Mouse (Mus musculus) neural tube, embryonic 14.5 days (tissue): Measurements from ENCODE around the gene Rif1. TPM values are rescaled to one million over a fixed set of nuclear protein-coding genes. Genes with fewer than 3 reads are reported as not detected.

Experiments
- ATAC-seq: fragments of 200-750 bp; cut with Nextera tagmentation; 2 replicates; pipeline ENCODE4 v1.8.0; 2017; ENCODE audit warnings: low read depth, mild to moderate bottlenecking, moderate TSS enrichment, moderate library complexity
- H3K27ac ChIP-seq: fragments of 300-500 bp; sonication (generic); 2 replicates; pipeline ENCODE4 v1.5.1; 2014; ENCODE audit warnings: low read depth, mild to moderate bottlenecking, control low read depth, low read length, moderate library complexity, mixed read lengths
- H3K27me3 ChIP-seq: fragments of 300-500 bp; sonication (generic); 2 replicates; pipeline ENCODE4 v1.6.1; 2014; ENCODE audit warnings: low read length; ENCODE audit not compliant: control insufficient read depth, insufficient read depth
- H3K36me3 ChIP-seq: fragments of 300-500 bp; sonication (generic); 2 replicates; pipeline ENCODE4 v1.6.1; 2014; ENCODE audit warnings: low read length, mixed read lengths; ENCODE audit not compliant: control insufficient read depth, insufficient read depth
- H3K4me1 ChIP-seq: fragments of 300-500 bp; sonication (generic); 2 replicates; pipeline ENCODE4 v1.6.1; 2014; ENCODE audit warnings: low read length; ENCODE audit not compliant: control insufficient read depth, insufficient read depth
- H3K4me2 ChIP-seq: fragments of 300-500 bp; sonication (generic); 2 replicates; pipeline ENCODE4 v1.6.1; 2014; ENCODE audit warnings: mild to moderate bottlenecking, low read depth, low read length, control low read depth
- H3K4me3 ChIP-seq: fragments of 300-500 bp; sonication (generic); 2 replicates; pipeline ENCODE4 v1.5.1; 2014; ENCODE audit warnings: low read depth, low read length, control low read depth, mixed read lengths
- H3K9ac ChIP-seq: fragments of 300-500 bp; sonication (generic); replicated peaks from 2 replicates; pipeline ENCODE4 v1.6.1; 2014; ENCODE audit warnings: low read depth, mild to moderate bottlenecking, control low read depth, low read length, mixed read lengths
- H3K9me3 ChIP-seq: fragments of 300-500 bp; sonication (generic); 2 replicates; pipeline ENCODE4 v1.6.1; 2016; ENCODE audit warnings: low read length; ENCODE audit not compliant: control insufficient read depth
- WGBS: fragments of 180-500 bp; shearing (Covaris S2); extraction: QIAGEN DNeasy Blood & Tissue Kit; methylation state at CpG from one replicate; pipeline ENCODE4 v1.1.7; 2014; 5-methylcytosine and 5-hydroxymethylcytosine counted together
- polyA plus RNA-seq: library from polyadenylated mRNA; unstranded; fragments of >200 nt; fragmentation: Nextera tagmentation; extraction: Ambion mirVana; gene quantifications from 2 replicates; pipeline ENCODE4 v1.2.1, GENCODE M21; 2014

Gene Rif1
- 29.6 and 30.3 TPM in 2 replicates for polyA plus RNA-seq

- under 1% methylated on average over 71 of the region's 72 CpGs for WGBS
- Histone ChIP-seq H3K4me3 (peak within 1 kb of the TSS; percentile 85), H3K9ac (peak within 1 kb of the TSS; percentile 86), H3K9me3 (no peaks in the 10 kb centered on the region), H3K27ac (peak within 1 kb of the TSS; percentile 70), H3K4me1 (0 out of 2 replicates have a peak, but pooled peaks cover 6% of the 10 kb centered on the region), H3K36me3 (peaks cover 8% of the 10 kb centered on the region), H3K27me3 (no peaks in the 10 kb centered on the region), H3K4me2 (peak within 1 kb of the TSS; percentile 75)
- peak; percentile 97 for ATAC-seq
Measured at GRCm38 (mm10) chr2:52072491-52073140, at the start of gene Rif1. Rif1 (plus strand) TSS chr2:52072832.

DNA sequence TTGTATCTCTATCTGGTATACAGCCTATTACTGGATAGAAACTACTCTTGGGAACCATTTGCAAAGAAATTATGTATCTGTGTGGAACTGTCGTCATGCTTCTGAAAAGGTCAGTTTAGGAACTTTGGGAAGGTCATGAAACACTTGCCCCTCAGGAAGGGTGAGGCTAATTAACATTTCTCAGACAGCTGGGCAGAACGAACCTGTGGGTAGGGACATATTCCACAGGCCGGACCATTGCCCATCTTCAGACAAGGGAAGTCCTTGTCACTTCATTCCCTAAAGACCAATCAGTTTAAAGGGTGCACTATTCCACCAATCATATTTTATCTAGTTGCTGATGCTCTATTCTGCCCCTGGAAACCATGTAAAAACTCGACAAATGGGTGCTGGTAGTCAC is 45.6 kb upstream of the Rif1 start:
- WGBS: 83% methylated on average over 4 of the region's 4 CpGs
- Histone ChIP-seq H3K9me3 (no peaks in the 10 kb centered on the region), H3K27me3 (no peaks in the 10 kb centered on the region), H3K27ac (no peak overlapping the region), H3K9ac (no peak overlapping the region), H3K36me3 (no peaks in the 10 kb centered on the region), H3K4me1 (no peaks in the 10 kb centered on the region), H3K4me2 (no peak overlapping the region), H3K4me3 (no peak overlapping the region)
- no peak for ATAC-seq

- 88% methylated on average over 3 of the region's 3 CpGs for WGBS
- H3K9ac ChIP-seq: no peak overlapping the region
- H3K36me3 ChIP-seq: no peaks in the 10 kb centered on the region
- H3K4me3 ChIP-seq: no peak overlapping the region
- no peak overlapping the region for H3K27ac ChIP-seq
- H3K9me3 ChIP-seq: no peaks in the 10 kb centered on the region
- no peaks in the 10 kb centered on the region for H3K4me1 ChIP-seq
- no peak overlapping the region for H3K4me2 ChIP-seq
- no peaks in the 10 kb centered on the region for H3K27me3 ChIP-seq
- ATAC-seq: no peak
Measured at GRCm38 (mm10) chr2:52029426-52029825, 43.2 kb upstream of the Rif1 start.

DNA sequence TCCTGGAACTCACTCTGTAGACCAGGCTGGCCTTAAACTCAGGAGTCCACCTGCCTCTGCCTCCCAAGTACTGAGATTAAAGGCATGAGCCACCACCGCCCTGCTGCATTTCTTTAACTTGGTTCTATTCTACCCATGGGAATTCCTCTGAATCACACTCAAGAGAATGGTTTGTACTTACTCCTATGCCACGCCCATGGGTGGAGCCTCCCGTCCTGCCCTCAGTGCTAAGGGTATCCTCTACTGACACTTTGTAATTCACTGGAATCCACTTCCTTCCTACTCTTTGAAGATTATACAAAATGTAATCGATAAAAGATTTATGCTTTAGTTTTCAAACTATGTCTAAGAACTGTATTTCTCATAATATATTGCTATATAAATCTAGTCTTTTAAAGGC is 41.1 kb upstream of the Rif1 start:
- no peak overlapping the region for H3K27ac ChIP-seq
- H3K27me3 ChIP-seq: no peaks in the 10 kb centered on the region
- 86% methylated on average over 4 of the region's 4 CpGs for WGBS
- no peaks in the 10 kb centered on the region for H3K4me1 ChIP-seq
- H3K4me2 ChIP-seq: no peak overlapping the region
- no peak for ATAC-seq
- H3K36me3 ChIP-seq: no peaks in the 10 kb centered on the region
- H3K9me3 ChIP-seq: no peaks in the 10 kb centered on the region
- no peak overlapping the region for H3K9ac ChIP-seq
- no peak overlapping the region for H3K4me3 ChIP-seq

DNA sequence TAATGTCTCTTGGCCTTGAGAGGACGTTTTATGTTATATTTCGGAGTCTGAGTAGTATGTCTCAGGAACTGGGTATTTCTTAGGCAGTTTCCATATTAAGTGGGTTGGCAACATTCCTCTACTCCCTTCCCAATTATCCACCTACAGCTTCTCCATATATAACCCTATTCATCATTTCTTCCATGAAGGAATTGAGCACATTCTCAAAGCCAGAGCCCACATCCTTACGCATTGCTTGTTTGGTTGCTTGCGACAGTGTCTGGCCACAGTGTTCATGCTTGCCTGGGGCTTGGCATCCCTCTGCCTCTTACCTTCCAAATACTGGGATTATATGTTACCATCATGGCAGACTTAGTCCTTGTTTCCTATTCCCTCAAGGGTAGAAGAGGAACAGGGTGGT is 38.0 kb upstream of the Rif1 start:
- Histone ChIP-seq H3K4me1 (peaks cover 2% of the 10 kb centered on the region; the same call in 1 of the 2 replicates), H3K36me3 (no peaks in the 10 kb centered on the region), H3K27ac (no peak overlapping the region), H3K27me3 (no peaks in the 10 kb centered on the region), H3K9me3 (no peaks in the 10 kb centered on the region), H3K9ac (no peak overlapping the region), H3K4me2 (no peak overlapping the region), H3K4me3 (no peak overlapping the region)
- ATAC-seq: no peak
- WGBS: 91% methylated on average over 4 of the region's 4 CpGs

GRCm38 (mm10) chr2:52035144-52035543 is 37.5 kb upstream of the Rif1 start:
- Histone ChIP-seq H3K4me2 (no peak overlapping the region), H3K4me1 (peaks cover 2% of the 10 kb centered on the region; the same call in 1 of the 2 replicates), H3K36me3 (no peaks in the 10 kb centered on the region), H3K27me3 (no peaks in the 10 kb centered on the region), H3K9ac (no peak overlapping the region), H3K4me3 (no peak overlapping the region), H3K27ac (no peak overlapping the region), H3K9me3 (no peaks in the 10 kb centered on the region)
- WGBS: 81% methylated on average over 4 of the region's 4 CpGs
- no peak for ATAC-seq

GRCm38 (mm10) chr2:52036929-52037595 is 35.6 kb upstream of the Rif1 start:
- H3K4me2 ChIP-seq: peak overlapping the region; percentile 68; the same call in 1 of the 2 replicates
- H3K9me3 ChIP-seq: no peaks in the 10 kb centered on the region
- no peak overlapping the region for H3K4me3 ChIP-seq
- ATAC-seq: peak; percentile 74
- 48% methylated on average over 9 of the region's 11 CpGs for WGBS
- H3K27me3 ChIP-seq: no peaks in the 10 kb centered on the region
- H3K9ac ChIP-seq: no peak overlapping the region
- no peaks in the 10 kb centered on the region for H3K36me3 ChIP-seq
- H3K4me1 ChIP-seq: peaks cover 2% of the 10 kb centered on the region; the same call in 1 of the 2 replicates
- H3K27ac ChIP-seq: no peak overlapping the region

GRCm38 (mm10) chr2:52037882-52038281 is 34.8 kb upstream of the Rif1 start, which contains the start of gene Tnfaip6:
Tnfaip6 (plus strand) TSS chr2:52038009.
- ATAC-seq: no peak
- peak within 1 kb of the TSS; percentile 37 for H3K4me3 ChIP-seq
- WGBS: under 1% methylated on average over 17 of the region's 17 CpGs
- H3K27ac ChIP-seq: no peak within 1 kb of the TSS
- no peaks in the 10 kb centered on the region for H3K27me3 ChIP-seq
- H3K36me3 ChIP-seq: no peaks in the 10 kb centered on the region
- 0 out of 2 replicates have a peak within 1 kb of the TSS, but pooled peaks have one; percentile 17 for H3K9ac ChIP-seq
- peak within 1 kb of the TSS; percentile 68 for H3K4me2 ChIP-seq
- no peaks in the 10 kb centered on the region for H3K9me3 ChIP-seq
- peaks cover 2% of the 10 kb centered on the region; the same call in 1 of the 2 replicates for H3K4me1 ChIP-seq

- WGBS: 37% methylated on average over 5 of the region's 5 CpGs
- H3K9ac ChIP-seq: no peak overlapping the region
- H3K4me2 ChIP-seq: peak overlapping the region; percentile 68
- H3K4me1 ChIP-seq: peaks cover 2% of the 10 kb centered on the region; the same call in 1 of the 2 replicates
- no peaks in the 10 kb centered on the region for H3K36me3 ChIP-seq
- H3K27ac ChIP-seq: no peak overlapping the region
- H3K9me3 ChIP-seq: no peaks in the 10 kb centered on the region
- no peaks in the 10 kb centered on the region for H3K27me3 ChIP-seq
- ATAC-seq: no peak
- peak overlapping the region; percentile 37 for H3K4me3 ChIP-seq
Measured at GRCm38 (mm10) chr2:52038558-52038957, 34.1 kb upstream of the Rif1 start.
